Mouse (Mus musculus): ENCODE data around the gene Rcl1.

GRCm38 (mm10) chr19:29138546-29139270, 37.5 kb downstream of the Rcl1 start:
- TF ChIP-seq CTCF (IDR thresholded peaks at IDR 0.05; ENCODE audit: borderline replicate concordance, extremely low read depth, insufficient read depth, insufficient read length) = no peak
- no peak for TF ChIP-seq POLR2A (IDR thresholded peaks at IDR 0.05; ENCODE audit: borderline replicate concordance, extremely low read depth, insufficient read depth, insufficient read length, poor library complexity, severe bottlenecking)

All from brain, embryonic 14.5 days (tissue).